Mouse (Mus musculus) layer of hippocampus, postnatal 10 days (tissue): ENCODE measurements around the gene Akr1b3. TPM values are rescaled to one million over a fixed set of nuclear protein-coding genes. Genes with fewer than 3 reads are reported as not detected.

Experiments
- DNase-seq, 2 experiments: peaks; one replicate each; pipeline ENCODE4 v3.0.0; 2021; ENCODE audit warnings: low spot score in 2 of 2
- total RNA-seq, 2 experiments: library from RNA; stranded (reverse); gene quantifications; 2 replicates each; pipeline ENCODE4 v1.2.3; 2021

Gene Akr1b3
- total RNA-seq, 2 experiments from 2014 or later = 47.0 to 47.1 TPM

GRCm38 (mm10) chr6:34272462-34272861, 44.8 kb downstream of the Akr1b3 start:
- no peak for DNase-seq

GRCm38 (mm10) chr6:34270717-34271116, 46.6 kb downstream of the Akr1b3 start:
- peak in 1 of 2 experiments; percentile 52 for DNase-seq

GRCm38 (mm10) chr6:34258546-34258945, 58.7 kb downstream of the Akr1b3 start:
- DNase-seq = no peak

Other genes starting within 250 kb of the Akr1b3 start
- gene Slc35b4, start 140.4 kb downstream of the Akr1b3 start, total RNA-seq = 10 to 100 TPM; 34.9 to 41.0 TPM
- 1 to 10 TPM in 1 of 2 experiments, under 1 TPM in 1; 0.67 to 1.1 TPM for gene Akr1b8, start 36.6 kb upstream of the Akr1b3 start, total RNA-seq
- 10 to 100 TPM; 18.2 to 20.0 TPM for gene Akr1b10, start 66.7 kb upstream of the Akr1b3 start, total RNA-seq
- gene Akr1b7, start 94.9 kb upstream of the Akr1b3 start, total RNA-seq = not detected
- gene Bpgm, start 158.7 kb upstream of the Akr1b3 start, total RNA-seq = 10 to 100 TPM; 75.1 to 75.4 TPM